Mouse (Mus musculus) MN1 (cell line): ENCODE data around the gene Strap.

Experiments used
- DNase-seq: peaks from one replicate; pipeline ENCODE4 v3.0.0-alpha.2; 2016; ENCODE audit warnings: low spot score

Strap gene

GRCm38 (mm10) chr6:137776981-137777380 is 42.1 kb downstream of the Strap start:
- DNase-seq, result no peak

- no peak for DNase-seq
These were observed 49.2 kb downstream of the Strap start for GRCm38 (mm10) chr6:137783899-137784637.

- no peak for DNase-seq
These were observed 54.2 kb downstream of the Strap start for GRCm38 (mm10) chr6:137788976-137789590.

- no peak for DNase-seq
These were observed 54.8 kb downstream of the Strap start for GRCm38 (mm10) chr6:137789658-137790057.

- DNase-seq, result no peak
These were observed 60.6 kb downstream of the Strap start for GRCm38 (mm10) chr6:137795494-137795893.

- DNase-seq, result no peak
These were observed 62.0 kb downstream of the Strap start for GRCm38 (mm10) chr6:137796596-137797567.

- no peak for DNase-seq
These were observed 64.4 kb downstream of the Strap start for GRCm38 (mm10) chr6:137799253-137799652.
